Mouse (Mus musculus) kidney, embryonic 14.5 days (tissue): ENCODE measurements at regions not wholly inside any gene's neighbourhood (a gene's known extent, or its start where the extent isn't known, plus 50 kb on each side); places are given as distances from the start of the nearest gene placed in this dataset.

ENCODE experiments used
- ATAC-seq: fragments of 200-750 bp; cut with Nextera tagmentation; 2 replicates; pipeline ENCODE4 v1.8.0; 2017; ENCODE audit warnings: moderate number of reproducible peaks, mild to moderate bottlenecking, moderate TSS enrichment, moderate library complexity; ENCODE audit not compliant: low FRiP score, low TSS enrichment
- H3K27ac ChIP-seq: fragments of 300-500 bp; sonication (generic); 2 replicates; pipeline ENCODE4 v1.5.1; 2014; ENCODE audit warnings: low read depth, mild to moderate bottlenecking, low read length, moderate library complexity, mixed read lengths
- H3K27me3 ChIP-seq: fragments of 300-500 bp; sonication (generic); 2 replicates; pipeline ENCODE4 v1.6.1; 2014; ENCODE audit warnings: mild to moderate bottlenecking, low read length; ENCODE audit not compliant: control insufficient read depth, insufficient read depth
- H3K36me3 ChIP-seq: fragments of 300-500 bp; sonication (generic); 2 replicates; pipeline ENCODE4 v1.6.1; 2014; ENCODE audit warnings: low read length, mixed read lengths; ENCODE audit not compliant: control insufficient read depth, insufficient read depth
- H3K4me1 ChIP-seq: fragments of 300-500 bp; sonication (generic); 2 replicates; pipeline ENCODE4 v1.6.1; 2014; ENCODE audit warnings: low read length, mixed read lengths; ENCODE audit not compliant: control insufficient read depth, insufficient read depth
- H3K4me2 ChIP-seq: fragments of 300-500 bp; sonication (generic); replicated peaks from 2 replicates; pipeline ENCODE4 v1.6.1; 2014; ENCODE audit warnings: low read depth, mild to moderate bottlenecking, low read length
- H3K4me3 ChIP-seq: fragments of 300-500 bp; sonication (generic); 2 replicates; pipeline ENCODE4 v1.5.1; 2014; ENCODE audit warnings: mild to moderate bottlenecking, low read length
- H3K9ac ChIP-seq: fragments of 300-500 bp; sonication (generic); 2 replicates; pipeline ENCODE4 v1.6.1; 2014; ENCODE audit warnings: low read depth, mild to moderate bottlenecking, low read length, moderate library complexity
- H3K9me3 ChIP-seq: fragments of 300-500 bp; sonication (generic); 2 replicates; pipeline ENCODE4 v1.6.1; 2016; ENCODE audit warnings: low read length; ENCODE audit not compliant: control insufficient read depth
- WGBS: fragments of 180-500 bp; shearing (Covaris S2); extraction: QIAGEN DNeasy Blood & Tissue Kit; methylation state at CpG from one replicate; pipeline ENCODE4 v1.1.7; 2014; 5-methylcytosine and 5-hydroxymethylcytosine counted together

GRCm38 (mm10) chr7:72510116-72510515 is 203.7 kb upstream of the Mctp2 start:
- no peaks in the 10 kb centered on the region for H3K36me3 ChIP-seq
- no peak overlapping the region for H3K27ac ChIP-seq
- no peaks in the 10 kb centered on the region for H3K9me3 ChIP-seq
- no peak overlapping the region for H3K9ac ChIP-seq
- 0 out of 2 replicates have a peak, but pooled peaks cover 5% of the 10 kb centered on the region for H3K4me1 ChIP-seq
- H3K4me2 ChIP-seq = no peak overlapping the region
- whole genome bisulfite sequencing = 88% methylated on average over 4 of the region's 4 CpGs
- H3K4me3 ChIP-seq = no peak overlapping the region
- no peaks in the 10 kb centered on the region for H3K27me3 ChIP-seq
- no peak for ATAC-seq

GRCm38 (mm10) chr7:72513446-72513845 is 207.0 kb upstream of the Mctp2 start:
- Histone ChIP-seq H3K4me3 (no peak overlapping the region), H3K36me3 (no peaks in the 10 kb centered on the region), H3K27me3 (no peaks in the 10 kb centered on the region), H3K4me2 (no peak overlapping the region), H3K27ac (no peak overlapping the region), H3K9ac (no peak overlapping the region), H3K4me1 (no peaks in the 10 kb centered on the region), H3K9me3 (no peaks in the 10 kb centered on the region)
- ATAC-seq = no peak
- WGBS = 83% methylated on average over 4 of the region's 4 CpGs

- no peak overlapping the region for H3K9ac ChIP-seq
- H3K27me3 ChIP-seq = no peaks in the 10 kb centered on the region
- no peaks in the 10 kb centered on the region for H3K36me3 ChIP-seq
- H3K4me3 ChIP-seq = no peak overlapping the region
- H3K27ac ChIP-seq = no peak overlapping the region
- 89% methylated on average over 2 of the region's 2 CpGs for WGBS
- no peak overlapping the region for H3K4me2 ChIP-seq
- no peaks in the 10 kb centered on the region for H3K9me3 ChIP-seq
- ATAC-seq = no peak
- no peaks in the 10 kb centered on the region for H3K4me1 ChIP-seq
Measured at GRCm38 (mm10) chr7:72514851-72515250, 208.4 kb upstream of the Mctp2 start.

GRCm38 (mm10) chr7:72518421-72518972 is 212.1 kb upstream of the Mctp2 start:
- 68% methylated on average over 5 of the region's 5 CpGs for WGBS
- Histone ChIP-seq H3K4me3 (no peak overlapping the region), H3K4me2 (no peak overlapping the region), H3K27ac (no peak overlapping the region), H3K36me3 (no peaks in the 10 kb centered on the region), H3K9ac (no peak overlapping the region), H3K4me1 (no peaks in the 10 kb centered on the region), H3K27me3 (no peaks in the 10 kb centered on the region), H3K9me3 (no peaks in the 10 kb centered on the region)
- no peak for ATAC-seq

- Histone ChIP-seq H3K4me3 (no peak overlapping the region), H3K27ac (no peak overlapping the region), H3K4me2 (no peak overlapping the region), H3K36me3 (no peaks in the 10 kb centered on the region), H3K9me3 (no peaks in the 10 kb centered on the region), H3K4me1 (no peaks in the 10 kb centered on the region), H3K9ac (no peak overlapping the region), H3K27me3 (no peaks in the 10 kb centered on the region)
- no peak for ATAC-seq
- 47% methylated on average over 6 of the region's 6 CpGs for WGBS
Measured at GRCm38 (mm10) chr7:72519359-72520115, 213.1 kb upstream of the Mctp2 start.

GRCm38 (mm10) chr7:72528873-72529272 is 222.5 kb upstream of the Mctp2 start:
- Histone ChIP-seq H3K27ac (no peak overlapping the region), H3K4me1 (no peaks in the 10 kb centered on the region), H3K4me2 (no peak overlapping the region), H3K36me3 (no peaks in the 10 kb centered on the region), H3K9me3 (no peaks in the 10 kb centered on the region), H3K4me3 (no peak overlapping the region), H3K27me3 (no peaks in the 10 kb centered on the region), H3K9ac (no peak overlapping the region)
- ATAC-seq = no peak
- 89% methylated on average over 3 of the region's 3 CpGs for WGBS

GRCm38 (mm10) chr7:72538288-72538687 is 231.9 kb upstream of the Mctp2 start:
- WGBS = 74% methylated on average over 6 of the region's 6 CpGs
- Histone ChIP-seq H3K9me3 (no peaks in the 10 kb centered on the region), H3K36me3 (no peaks in the 10 kb centered on the region), H3K27me3 (no peaks in the 10 kb centered on the region), H3K4me2 (no peak overlapping the region), H3K27ac (no peak overlapping the region), H3K4me1 (0 out of 2 replicates have a peak, but pooled peaks cover 4% of the 10 kb centered on the region), H3K9ac (no peak overlapping the region), H3K4me3 (no peak overlapping the region)
- ATAC-seq = no peak

GRCm38 (mm10) chr7:72539915-72540314 is 233.5 kb upstream of the Mctp2 start:
- Histone ChIP-seq H3K4me1 (0 out of 2 replicates have a peak, but pooled peaks cover 4% of the 10 kb centered on the region), H3K27ac (no peak overlapping the region), H3K9ac (no peak overlapping the region), H3K27me3 (no peaks in the 10 kb centered on the region), H3K36me3 (no peaks in the 10 kb centered on the region), H3K9me3 (no peaks in the 10 kb centered on the region), H3K4me2 (no peak overlapping the region), H3K4me3 (no peak overlapping the region)
- no peak for ATAC-seq
